Mouse (Mus musculus) activated CD4-positive, CD25-positive, alpha-beta regulatory T cell, adult 9 weeks (primary cell): ENCODE measurements around the gene Ptprz1. TPM values are rescaled to one million over a fixed set of nuclear protein-coding genes. Genes with fewer than 3 reads are reported as not detected.

Experiments
- polyA plus RNA-seq: library from polyadenylated mRNA; unstranded; fragments of 100-300 nt; shearing (Covaris generic); gene quantifications from one replicate; pipeline ENCODE4 v1.2.1, GENCODE M21; 2017

Gene Ptprz1
- not detected for polyA plus RNA-seq

DNA sequence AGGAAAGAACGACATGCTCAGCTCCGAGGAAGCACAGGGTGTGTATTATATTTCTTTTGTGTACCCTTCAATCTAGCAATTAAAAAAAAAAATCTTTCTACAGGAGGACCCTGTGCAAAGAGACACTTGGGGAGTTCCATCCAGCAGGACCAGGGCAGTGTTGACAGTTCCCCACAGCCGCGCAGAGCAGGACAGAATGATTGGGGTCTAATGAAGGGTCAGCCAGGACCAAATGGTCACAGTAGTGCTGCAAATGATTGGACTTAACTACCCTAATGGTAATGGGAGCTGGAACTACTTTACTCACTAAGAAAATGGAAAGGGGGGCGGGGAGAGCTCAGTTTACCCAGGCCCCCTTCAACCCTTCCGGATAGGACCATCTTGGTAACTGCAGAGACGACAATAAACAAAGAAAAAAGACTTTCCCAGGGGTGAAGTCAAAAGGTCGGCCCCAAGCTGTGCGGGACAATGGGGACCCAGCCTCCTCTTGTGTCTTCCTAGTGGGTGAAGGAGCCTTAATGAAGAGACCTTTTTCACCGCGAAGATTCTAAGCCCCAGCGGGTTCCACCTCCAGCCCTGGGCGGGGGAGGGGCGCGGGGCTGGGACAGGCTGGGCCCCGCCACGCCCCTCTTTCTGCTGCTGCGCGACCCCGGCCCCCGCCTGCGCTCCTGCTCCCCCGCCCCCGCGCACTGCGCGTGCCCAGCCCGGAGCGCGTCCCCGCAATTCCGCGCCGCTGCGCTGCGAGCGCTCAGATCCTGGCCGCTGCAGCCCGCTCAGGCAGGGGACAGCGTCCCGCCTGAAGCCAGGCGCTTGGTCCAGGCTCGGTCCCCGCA lies at the start of gene Ptprz1:
Ptprz1 (plus strand) TSS at position 722 of the 833 bp plus-strand sequence.

